8 mouse cellular contexts compared by ENCODE assay signal in genomic region chr2:112215977-112216376, GRCm38 (mm10). TPM values are rescaled to one million over a fixed set of nuclear protein-coding genes. Genes with fewer than 3 reads are reported as not detected.
DNase-seq lines count a peak whose midpoint lies in the region; ATAC-seq lines count a peak whose summit lies in the region.

No protein-coding gene starts in this region.

- ATAC-seq in midbrain, embryonic 16.5 days = peak; percentile 67

- H3K4me2 ChIP-seq in midbrain, embryonic 16.5 days (ENCODE audit: low read length) = no peak overlapping the region

- H3K36me3 ChIP-seq in heart, embryonic 10.5 days = no peaks in the 10 kb centered on the region
- H3K36me3 ChIP-seq in midbrain, embryonic 16.5 days (ENCODE audit: control insufficient read depth, insufficient read depth, low read length) = no peaks in the 10 kb centered on the region

- DNase-seq in heart, postnatal 10 days = peak; percentile 14 to 32
- no peak for DNase-seq in heart, embryonic 10.5 days (ENCODE audit: low spot score)
- peak; percentile 42 for DNase-seq in CD4-positive helper T cell, adult 2 months (ENCODE audit: low read depth, low spot score)
- DNase-seq in adipocyte (ENCODE audit: low spot score) = peak; percentile 53
- DNase-seq in induced T-regulatory cell, adult 2 months (ENCODE audit: low read depth) = peak; percentile 63
- DNase-seq in gastrocnemius, postnatal 14 days = no peak
- no peak for DNase-seq in gastrocnemius, postnatal 36 days

- no peak overlapping the region for H3K27ac ChIP-seq in heart, embryonic 10.5 days
- no peak overlapping the region for H3K27ac ChIP-seq in midbrain, embryonic 16.5 days (ENCODE audit: low read length)

- H3K9me3 ChIP-seq in heart, embryonic 10.5 days = no peaks in the 10 kb centered on the region
- no peaks in the 10 kb centered on the region for H3K9me3 ChIP-seq in midbrain, embryonic 16.5 days (replicated peaks; ENCODE audit: control insufficient read depth, low read length, poor library complexity, severe bottlenecking)

- no peak overlapping the region for H3K4me3 ChIP-seq in heart, embryonic 10.5 days
- no peak overlapping the region for H3K4me3 ChIP-seq in midbrain, embryonic 16.5 days (ENCODE audit: low read depth, low read length)

- H3K4me1 ChIP-seq in heart, embryonic 10.5 days = no peaks in the 10 kb centered on the region
- H3K4me1 ChIP-seq in midbrain, embryonic 16.5 days (ENCODE audit: control insufficient read depth, insufficient read depth, low read length) = no peaks in the 10 kb centered on the region

- 7% methylated on average over 1 of the region's 1 CpGs for WGBS in heart, embryonic 10.5 days
- 13% methylated on average over 1 of the region's 1 CpGs for WGBS in midbrain, embryonic 16.5 days

- intact Hi-C loops in heart, postnatal 10 days (cut with DNase I) = no loop called here
- intact Hi-C loops in gastrocnemius, postnatal 14 days (cut with DNase I; ENCODE audit: low total_unique reads) = no loop called here
- intact Hi-C loops in gastrocnemius, postnatal 36 days (cut with DNase I) = no loop called here

- no peak overlapping the region for H3K9ac ChIP-seq in midbrain, embryonic 16.5 days (ENCODE audit: low read depth, low read length)

- no peaks in the 10 kb centered on the region for H3K27me3 ChIP-seq in heart, embryonic 10.5 days (ENCODE audit: insufficient read depth, poor library complexity, severe bottlenecking)
- no peaks in the 10 kb centered on the region for H3K27me3 ChIP-seq in midbrain, embryonic 16.5 days (ENCODE audit: control insufficient read depth, insufficient read depth, low read depth, low read length)

RNA-seq across cellular contexts. Expression of gene Lpcat4, which starts 23.3 kb away (rescaled TPM):
- 1 to 10 TPM; 5.8 to 6.0 TPM for total RNA-seq in heart, postnatal 10 days (2021)
- 22.0 and 23.0 TPM in 2 replicates for polyA plus RNA-seq in heart, embryonic 10.5 days (2016; fragmentation: Nextera tagmentation; extraction: Ambion mirVana)
- polyA plus RNA-seq in midbrain, embryonic 16.5 days (2015; fragmentation: Nextera tagmentation; extraction: Ambion mirVana) = 22.6 and 24.5 TPM in 2 replicates
- 1 to 10 TPM; 1.7 to 2.2 TPM for total RNA-seq in gastrocnemius, postnatal 14 days (2021)
- 1 to 10 TPM in 1 of 2 experiments, under 1 TPM in 1; 0.69 to 1.0 TPM for total RNA-seq in gastrocnemius, postnatal 36 days (2021)

RNA-seq across cellular contexts. Expression of gene Nutm1, which starts 43.1 kb away (rescaled TPM):
- total RNA-seq in heart, postnatal 10 days (2021) = not detected
- polyA plus RNA-seq in heart, embryonic 10.5 days (2016; fragmentation: Nextera tagmentation; extraction: Ambion mirVana) = 0.04 and 0.07 TPM in 2 replicates
- polyA plus RNA-seq in midbrain, embryonic 16.5 days (2015; fragmentation: Nextera tagmentation; extraction: Ambion mirVana) = not detected in 2 replicates
- not detected for total RNA-seq in gastrocnemius, postnatal 14 days (2021)
- total RNA-seq in gastrocnemius, postnatal 36 days (2021) = not detected

RNA-seq across cellular contexts. Expression of gene Nop10, which starts 45.7 kb away (rescaled TPM):
- total RNA-seq in heart, postnatal 10 days (2021) = 10 to 100 TPM; 63.9 to 67.6 TPM
- 188 and 206 TPM in 2 replicates for polyA plus RNA-seq in heart, embryonic 10.5 days (2016; fragmentation: Nextera tagmentation; extraction: Ambion mirVana)
- polyA plus RNA-seq in midbrain, embryonic 16.5 days (2015; fragmentation: Nextera tagmentation; extraction: Ambion mirVana) = 153 and 155 TPM in 2 replicates
- total RNA-seq in gastrocnemius, postnatal 14 days (2021) = 10 to 100 TPM; 57.7 to 59.7 TPM
- total RNA-seq in gastrocnemius, postnatal 36 days (2021) = 10 to 100 TPM; 46.2 to 50.4 TPM

RNA-seq across cellular contexts. Expression of gene Slc12a6, which starts 49.6 kb away (rescaled TPM):
- 10 to 100 TPM; 37.1 to 43.3 TPM for total RNA-seq in heart, postnatal 10 days (2021)
- 9.5 and 10.4 TPM in 2 replicates for polyA plus RNA-seq in heart, embryonic 10.5 days (2016; fragmentation: Nextera tagmentation; extraction: Ambion mirVana)
- polyA plus RNA-seq in midbrain, embryonic 16.5 days (2015; fragmentation: Nextera tagmentation; extraction: Ambion mirVana) = 19.2 and 20.8 TPM in 2 replicates
- 10 to 100 TPM; 20.4 to 25.2 TPM for total RNA-seq in gastrocnemius, postnatal 14 days (2021)
- 10 to 100 TPM; 18.5 to 27.1 TPM for total RNA-seq in gastrocnemius, postnatal 36 days (2021)

RNA-seq across cellular contexts. Expression of gene Gm21985, which starts 50.1 kb away (rescaled TPM):
- total RNA-seq in heart, postnatal 10 days (2021) = 1 to 10 TPM in 1 of 2 experiments, under 1 TPM in 1; 0.31 to 1.3 TPM
- not detected in 2 replicates for polyA plus RNA-seq in heart, embryonic 10.5 days (2016; fragmentation: Nextera tagmentation; extraction: Ambion mirVana)
- polyA plus RNA-seq in midbrain, embryonic 16.5 days (2015; fragmentation: Nextera tagmentation; extraction: Ambion mirVana) = 0.08 TPM in 1 of 2 replicates, not detected in the other
- under 1 TPM; 0.71 to 0.84 TPM for total RNA-seq in gastrocnemius, postnatal 14 days (2021)
- under 1 TPM in 1 of 2 experiments, not detected in 1; 0.44 TPM for total RNA-seq in gastrocnemius, postnatal 36 days (2021)

Comparison
In these comparisons a context has a peak if more than half of its experiments do, and no peak if none do; other contexts are left out.
1. DNase-seq: peak in heart, postnatal 10 days (2 of 2), CD4-positive helper T cell, adult 2 months (single experiment), adipocyte (single experiment) and induced T-regulatory cell, adult 2 months (single experiment); none in heart, embryonic 10.5 days (single experiment), gastrocnemius, postnatal 14 days (single experiment) and gastrocnemius, postnatal 36 days (0 of 2).